Mouse (Mus musculus) cerebellum, adult 9-11 months (tissue): ENCODE measurements at regions not wholly inside any gene's neighbourhood (a gene's known extent, or its start where the extent isn't known, plus 50 kb on each side); places are given as distances from the start of the nearest gene placed in this dataset.

Source experiments
- DNase-seq: peaks from one replicate; pipeline ENCODE4 v3.0.0; 2022

DNA sequence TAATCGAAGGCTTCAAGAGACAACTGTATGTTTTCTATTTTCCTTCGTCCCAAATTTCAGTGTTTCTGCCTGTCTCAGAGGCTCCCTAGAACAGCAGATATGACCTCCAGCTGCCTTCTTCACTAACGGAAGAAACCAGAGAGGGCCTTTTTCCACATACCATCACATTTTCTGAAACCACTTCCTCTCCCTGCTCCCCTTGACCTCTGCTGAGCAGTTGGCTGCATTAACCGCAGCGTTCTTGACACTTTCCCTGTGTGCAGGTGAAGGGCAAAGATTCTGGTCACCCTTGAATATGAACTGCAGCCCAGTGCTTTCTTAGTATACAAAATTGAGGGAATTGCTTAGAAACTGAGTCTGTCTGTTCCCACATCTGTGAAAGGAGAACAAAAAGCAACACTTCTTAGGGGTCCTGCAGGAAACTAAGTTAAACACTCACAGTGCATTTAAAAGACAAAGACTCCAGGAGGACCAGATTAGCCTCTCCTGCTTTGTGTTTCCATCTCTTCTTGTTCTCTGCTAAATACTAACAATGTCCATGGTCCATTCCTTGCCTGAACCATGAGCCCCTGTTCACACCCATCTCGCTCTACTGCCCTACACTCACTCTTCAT lies 98.4 kb downstream of the Akap11 start:
- no peak for DNase-seq

DNA sequence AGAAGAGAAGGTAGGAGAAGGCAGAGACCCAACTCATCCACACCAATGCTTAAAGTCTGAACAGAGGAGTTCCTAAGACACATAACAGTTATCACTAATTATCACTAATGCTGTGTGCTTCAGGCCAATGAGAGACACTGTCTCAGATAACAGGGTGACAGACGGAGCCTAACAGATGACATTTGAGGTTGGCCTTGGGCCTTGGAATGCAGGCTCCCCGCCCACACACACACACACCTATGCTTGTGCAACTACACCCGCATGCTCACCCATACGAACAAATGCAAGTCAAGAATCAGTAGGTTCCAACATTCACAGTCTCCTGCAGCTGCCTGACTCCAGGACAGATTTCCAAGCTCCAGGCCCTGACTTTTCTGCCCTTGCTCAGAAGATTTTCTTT lies 100.0 kb downstream of the Akap11 start:
- peak; percentile 36 for DNase-seq

- DNase-seq, result no peak
These were observed 100.6 kb downstream of the Akap11 start for GRCm38 (mm10) chr14:78435982-78436381.

- DNase-seq, result no peak
These were observed 101.0 kb downstream of the Akap11 start for GRCm38 (mm10) chr14:78435561-78435960.

DNA sequence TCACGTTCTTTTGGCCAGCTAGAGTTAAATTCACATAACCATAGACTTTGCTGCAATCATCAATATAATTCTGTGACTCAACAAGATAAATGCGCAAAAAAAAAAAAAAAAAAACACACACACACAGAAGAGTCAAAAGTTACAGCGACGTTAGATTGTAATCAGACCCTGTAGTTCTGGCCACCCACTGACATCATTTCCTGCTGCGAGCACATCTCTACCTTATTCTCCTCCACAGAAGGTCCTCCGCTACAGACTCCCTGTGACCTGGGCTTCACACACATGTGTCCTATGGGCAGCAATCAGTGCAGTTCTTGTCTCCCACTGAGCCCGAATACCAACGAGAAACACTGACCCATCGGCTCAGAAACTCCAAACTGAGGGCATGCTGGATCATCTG lies 101.9 kb downstream of the Akap11 start:
- DNase-seq, result no peak

- no peak for DNase-seq
These were observed 102.5 kb downstream of the Akap11 start for GRCm38 (mm10) chr14:78434126-78434525.

DNA sequence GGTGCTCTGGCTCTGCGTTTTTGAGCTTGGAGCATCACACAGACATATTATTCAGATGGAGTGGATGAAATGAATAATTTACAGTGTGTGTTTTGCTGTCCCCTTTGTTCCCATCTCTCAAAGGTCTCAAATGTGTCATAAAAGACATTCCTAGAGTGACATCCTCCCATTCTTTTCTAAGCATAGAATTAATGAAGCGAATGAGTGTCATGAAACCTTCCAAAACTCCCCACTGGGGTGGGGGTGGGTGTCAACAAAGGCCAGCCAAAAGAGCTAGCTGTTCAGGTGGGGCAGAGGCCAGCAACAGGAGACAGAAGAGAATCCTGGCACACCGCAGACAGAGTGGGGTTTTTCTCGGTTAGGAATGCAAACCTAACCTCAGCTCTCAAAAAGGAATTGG lies 104.1 kb downstream of the Akap11 start:
- no peak for DNase-seq

DNA sequence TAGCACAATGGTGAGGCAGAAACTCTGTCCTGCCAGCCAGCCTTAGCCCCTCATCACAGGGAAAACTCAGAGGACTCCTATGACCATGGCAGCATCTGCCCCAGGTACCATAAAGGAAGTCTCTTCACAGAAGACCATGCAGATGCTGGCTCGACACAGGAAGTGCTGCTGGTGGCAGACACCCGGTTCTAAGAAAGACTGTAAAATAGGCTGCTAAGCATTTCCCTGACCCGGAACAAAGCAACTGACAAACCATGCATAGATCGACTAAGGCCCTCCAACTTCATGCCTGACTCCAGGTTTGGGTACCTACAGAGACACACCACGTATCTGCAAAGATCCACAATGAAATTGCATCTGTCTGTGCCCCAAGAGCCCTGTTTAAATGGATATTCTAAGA lies 104.7 kb downstream of the Akap11 start:
- no peak for DNase-seq

DNA sequence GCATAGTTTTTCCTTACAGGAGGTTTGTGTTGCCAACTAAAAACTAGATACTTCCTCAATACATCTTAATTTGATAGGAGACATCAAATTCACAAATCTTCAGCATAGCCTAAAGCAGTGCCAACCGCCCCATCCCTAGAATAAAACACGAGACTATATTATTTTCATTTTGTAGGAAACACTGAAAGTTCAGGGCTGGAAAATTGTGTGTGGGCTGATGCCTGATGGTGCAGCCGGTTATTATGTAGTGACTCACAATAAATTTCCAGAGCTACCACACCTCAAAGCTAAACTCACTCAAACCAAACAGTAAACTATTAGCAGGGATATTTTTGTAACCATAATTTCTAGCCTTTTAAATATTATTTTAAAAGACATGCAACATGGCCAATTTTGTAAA lies 105.2 kb downstream of the Akap11 start:
- DNase-seq, result no peak

GRCm38 (mm10) chr14:78428233-78429019 lies 108.2 kb downstream of the Akap11 start:
- DNase-seq, result no peak

GRCm38 (mm10) chr14:78427062-78427461 lies 109.5 kb downstream of the Akap11 start:
- no peak for DNase-seq

- no peak for DNase-seq
These were observed 114.0 kb downstream of the Akap11 start for GRCm38 (mm10) chr14:78422601-78423000.

DNA sequence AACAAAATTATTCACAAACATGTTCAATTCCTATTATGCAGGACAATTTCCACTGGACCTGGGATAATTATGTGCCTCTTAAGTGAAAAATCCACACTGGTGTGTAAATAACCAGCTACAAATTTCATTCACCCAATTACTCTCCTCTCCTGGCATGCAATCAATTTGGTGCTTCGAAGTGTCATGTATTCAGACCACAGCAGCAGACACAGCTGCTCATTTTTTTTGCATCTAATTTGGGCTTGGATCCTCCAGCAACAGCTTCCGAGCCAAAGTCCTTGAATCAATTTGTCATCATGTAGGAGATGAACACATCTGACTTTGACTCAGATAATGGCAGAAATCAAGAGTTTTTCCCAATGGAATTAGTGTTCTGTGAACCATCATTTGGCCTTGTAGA lies 113.1 kb upstream of the Tnfsf11 start:
- DNase-seq, result no peak

DNA sequence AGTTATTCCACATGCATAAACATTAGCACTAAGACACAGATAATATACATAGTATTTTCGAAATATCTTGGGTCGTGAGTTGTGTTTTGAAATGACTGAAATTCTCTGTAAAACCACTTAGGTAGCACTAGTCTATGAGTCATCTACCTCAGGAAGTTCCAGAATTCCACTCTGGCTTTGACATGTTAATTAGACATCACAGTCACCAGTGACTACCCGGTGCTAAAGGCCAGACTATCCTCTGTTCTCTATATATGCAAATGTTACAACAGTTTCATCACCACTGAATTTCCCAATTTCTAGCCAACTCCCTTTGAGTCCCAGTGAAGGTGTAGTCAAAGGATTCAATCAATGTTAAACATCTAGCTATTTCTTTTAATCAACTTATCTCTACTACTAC lies 112.3 kb upstream of the Tnfsf11 start:
- no peak for DNase-seq

DNA sequence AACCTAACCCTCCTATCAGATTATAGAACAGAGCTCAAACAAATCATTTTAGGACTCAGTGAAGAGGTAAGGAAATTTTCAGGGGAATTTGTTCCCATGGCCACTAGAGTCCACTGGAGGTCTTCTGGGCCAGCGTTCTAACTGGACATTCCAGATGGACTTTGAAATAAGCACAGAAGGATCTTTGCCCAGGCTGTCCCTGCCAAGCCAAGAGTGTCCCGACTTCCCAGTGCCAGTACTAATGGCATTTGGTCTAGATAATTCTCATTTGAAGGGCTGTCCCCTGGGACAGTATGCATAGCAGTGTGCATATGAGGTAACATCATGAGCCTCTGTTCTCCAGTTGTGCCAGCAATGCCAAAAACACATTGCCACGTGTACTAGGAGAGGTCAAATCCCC lies 97.7 kb upstream of the Tnfsf11 start:
- DNase-seq, result peak; percentile 2

DNA sequence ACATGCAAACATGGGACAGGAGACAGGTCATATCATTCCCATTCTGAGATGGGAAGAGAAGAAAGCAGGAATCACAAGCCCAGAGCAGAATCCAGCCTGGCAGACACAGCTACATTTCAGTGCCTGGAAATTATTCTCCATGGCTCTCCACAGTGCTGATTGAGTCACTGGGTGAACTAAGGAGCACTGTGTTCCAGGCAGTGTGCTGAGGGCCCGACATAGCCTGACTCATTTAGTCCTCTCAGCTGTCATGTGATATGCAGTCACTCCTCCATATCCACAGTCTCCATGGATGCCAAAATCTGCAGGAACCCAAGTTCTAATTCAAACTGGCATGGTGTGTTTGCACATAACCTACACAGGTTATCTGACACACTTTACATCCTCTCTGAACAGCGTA lies 90.1 kb upstream of the Tnfsf11 start:
- DNase-seq, result no peak

GRCm38 (mm10) chr14:78395631-78396030 lies 87.8 kb upstream of the Tnfsf11 start:
- no peak for DNase-seq

- DNase-seq, result no peak
These were observed 79.2 kb upstream of the Tnfsf11 start for GRCm38 (mm10) chr14:78387011-78387410.

- no peak for DNase-seq
These were observed 76.5 kb upstream of the Tnfsf11 start for GRCm38 (mm10) chr14:78384370-78384769.

- peak; percentile 78 for DNase-seq
These were observed 75.4 kb upstream of the Tnfsf11 start for GRCm38 (mm10) chr14:78383256-78383709.

GRCm38 (mm10) chr14:78380011-78380410 lies 72.2 kb upstream of the Tnfsf11 start:
- DNase-seq, result no peak

DNA sequence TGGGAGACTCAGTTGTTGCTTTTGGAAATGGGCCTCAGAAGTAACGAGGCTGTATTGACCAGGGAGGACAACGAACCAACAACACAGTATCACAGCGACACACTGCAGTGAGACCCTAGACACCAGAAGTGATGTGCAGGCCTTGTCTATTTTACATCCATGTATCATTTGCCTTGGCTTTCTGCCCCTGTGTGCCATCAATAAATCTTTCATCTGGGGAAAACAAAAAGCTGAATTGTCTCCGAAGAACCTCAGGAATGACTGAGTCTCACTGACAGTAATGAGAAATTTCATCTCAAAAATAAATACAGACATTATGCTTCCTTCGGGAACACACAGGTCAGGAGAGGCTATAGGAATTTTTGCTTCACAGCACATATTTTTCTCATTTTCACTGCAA lies 68.7 kb upstream of the Tnfsf11 start:
- no peak for DNase-seq

- no peak for DNase-seq
These were observed 68.1 kb upstream of the Tnfsf11 start for GRCm38 (mm10) chr14:78375746-78376495.

GRCm38 (mm10) chr14:78372102-78372501 lies 64.3 kb upstream of the Tnfsf11 start:
- no peak for DNase-seq
